Mouse (Mus musculus) MEL (cell line): ENCODE results near the gene Tmie. TPM values are rescaled to one million over a fixed set of nuclear protein-coding genes. Genes with fewer than 3 reads are reported as not detected.

Source experiments
- DNase-seq: peaks from one replicate; pipeline ENCODE4 v3.0.0; 2011; ENCODE audit warnings: low read depth, low spot score
- H3K27ac ChIP-seq: 2 replicates; pipeline ENCODE4 v1.5.1; 2012; ENCODE audit warnings: low read depth, mild to moderate bottlenecking, control low read depth, low read length, moderate library complexity; ENCODE audit not compliant: control insufficient read depth
- H3K27me3 ChIP-seq, 2 experiments: fragments of 150-350 bp in 1 of 2; sonication (generic) in 1 of 2; 2 replicates each; pipeline ENCODE4 v1.6.1; 2012; ENCODE audit warnings: low read length in 2 of 2, mild to moderate bottlenecking in 2 of 2, improper control_type of control experiment in 1 of 2, moderate library complexity in 1 of 2; ENCODE audit not compliant: insufficient read depth in 2 of 2, control insufficient read depth in 1 of 2
- H3K36me3 ChIP-seq, 2 experiments: 2 replicates each; pipeline ENCODE4 v1.6.1; 2012 to 2014; ENCODE audit warnings: low read length in 2 of 2, improper control_type of control experiment in 1 of 2, inconsistent platforms in 1 of 2, mild to moderate bottlenecking in 1 of 2; ENCODE audit not compliant: insufficient read depth in 2 of 2, control insufficient read depth in 1 of 2
- H3K4me1 ChIP-seq, 2 experiments: fragments of 150-350 bp in 1 of 2; sonication (generic) in 1 of 2; 2 replicates each; pipeline ENCODE4 v1.6.1; 2012; ENCODE audit warnings: low read length in 2 of 2, improper control_type of control experiment in 1 of 2, mild to moderate bottlenecking in 1 of 2; ENCODE audit not compliant: insufficient read depth in 2 of 2, control insufficient read depth in 1 of 2
- H3K4me3 ChIP-seq, 2 experiments: fragments of 150-350 bp in 1 of 2; sonication (generic) in 1 of 2; 2 replicates each; pipeline ENCODE4 v1.5.1; 2012; ENCODE audit warnings: low read depth in 2 of 2, low read length in 2 of 2, mild to moderate bottlenecking in 2 of 2, moderate library complexity in 2 of 2, control low read depth in 1 of 2, improper control_type of control experiment in 1 of 2; ENCODE audit not compliant: control insufficient read depth in 1 of 2, insufficient read depth in 1 of 2
- H3K79me2 ChIP-seq: 2 replicates; pipeline ENCODE4 v1.6.1; 2012; ENCODE audit warnings: mild to moderate bottlenecking, low read length, moderate library complexity; ENCODE audit not compliant: control insufficient read depth, poor library complexity, insufficient read depth
- H3K9ac ChIP-seq: 2 replicates; pipeline ENCODE4 v1.6.1; 2012; ENCODE audit warnings: low read depth, mild to moderate bottlenecking, control low read depth, low read length, moderate library complexity; ENCODE audit not compliant: control insufficient read depth, poor library complexity, severe bottlenecking
- H3K9me3 ChIP-seq: fragments of 150-350 bp; sonication (generic); replicated peaks from 2 replicates; pipeline ENCODE4 v1.6.1; 2012; ENCODE audit warnings: mild to moderate bottlenecking, low read length, improper control_type of control experiment, moderate library complexity; ENCODE audit not compliant: insufficient read depth
- BHLHE40 ChIP-seq: IDR thresholded peaks from 2 replicates; pipeline ENCODE4 v1.6.1; 2012; ENCODE audit warnings: low read depth, mild to moderate bottlenecking, inconsistent platforms, low read length, improper control_type of control experiment, borderline replicate concordance
- CHD1 ChIP-seq: IDR thresholded peaks from 2 replicates; pipeline ENCODE4 v1.6.1; 2012; ENCODE audit warnings: low read depth, mild to moderate bottlenecking, inconsistent platforms, low read length, improper control_type of control experiment
- CTCF ChIP-seq, 3 experiments: IDR thresholded peaks in 2 of 3; conservative IDR thresholded peaks in 1 of 3; 2 replicates each; pipeline ENCODE4 v1.5.1; 2011 to 2012; ENCODE audit warnings: low read length in 3 of 3, low read depth in 2 of 3, mild to moderate bottlenecking in 2 of 3, improper control_type of control experiment in 1 of 3, inconsistent platforms in 1 of 3, mixed read lengths in 1 of 3, moderate library complexity in 1 of 3; ENCODE audit not compliant: control insufficient read depth in 1 of 3, insufficient read depth in 1 of 3, poor library complexity in 1 of 3, severe bottlenecking in 1 of 3
- ELF1 ChIP-seq: IDR thresholded peaks from 2 replicates; pipeline ENCODE4 v1.6.1; 2014; ENCODE audit warnings: low read depth, mild to moderate bottlenecking, inconsistent platforms, low read length, improper control_type of control experiment, moderate library complexity
- GABPA ChIP-seq: IDR thresholded peaks from 2 replicates; pipeline ENCODE4 v1.6.1; 2012; ENCODE audit warnings: low read depth, mild to moderate bottlenecking, inconsistent platforms, low read length, improper control_type of control experiment, moderate library complexity
- JUND ChIP-seq: IDR thresholded peaks from 2 replicates; pipeline ENCODE4 v1.6.1; 2011; ENCODE audit warnings: low read depth, mild to moderate bottlenecking, improper control_type of control experiment, low read length
- KAT2A ChIP-seq: conservative IDR thresholded peaks from 2 replicates; pipeline ENCODE4 v1.6.1; 2012; ENCODE audit warnings: low read depth, low read length, improper control_type of control experiment, inconsistent platforms
- MAX ChIP-seq: IDR thresholded peaks from 2 replicates; pipeline ENCODE4 v1.6.1; 2011; ENCODE audit warnings: low read length, improper control_type of control experiment
- MAZ ChIP-seq: IDR thresholded peaks from 2 replicates; pipeline ENCODE4 v1.6.1; 2012; ENCODE audit warnings: low read depth, mild to moderate bottlenecking, inconsistent platforms, low read length, improper control_type of control experiment
- MYC ChIP-seq: IDR thresholded peaks from 2 replicates; pipeline ENCODE4 v1.6.1; 2011; ENCODE audit warnings: low read depth, mild to moderate bottlenecking, low read length, improper control_type of control experiment, moderate library complexity
- POLR2A ChIP-seq, 2 experiments: IDR thresholded peaks; 2 replicates each; pipeline ENCODE4 v1.6.1; 2011 to 2012; ENCODE audit warnings: low read length in 2 of 2, mild to moderate bottlenecking in 2 of 2, control low read depth in 1 of 2, improper control_type of control experiment in 1 of 2, low read depth in 1 of 2, moderate library complexity in 1 of 2; ENCODE audit not compliant: control insufficient read depth in 1 of 2, insufficient read depth in 1 of 2, poor library complexity in 1 of 2
- POLR2AphosphoS2 ChIP-seq: IDR thresholded peaks from 2 replicates; pipeline ENCODE4 v1.6.1; 2011; ENCODE audit warnings: low read length, improper control_type of control experiment
- POLR2AphosphoS5 ChIP-seq: IDR thresholded peaks from 2 replicates; pipeline ENCODE4 v1.6.1; 2012; ENCODE audit warnings: low read depth, borderline replicate concordance, mild to moderate bottlenecking, inconsistent platforms, low read length, moderate library complexity, mixed read lengths
- RAD21 ChIP-seq: IDR thresholded peaks from 2 replicates; pipeline ENCODE4 v1.6.1; 2011; ENCODE audit warnings: mild to moderate bottlenecking, low read depth, low read length, improper control_type of control experiment
- RCOR1 ChIP-seq: IDR thresholded peaks from 2 replicates; pipeline ENCODE4 v1.6.1; 2012; ENCODE audit warnings: low read depth, mild to moderate bottlenecking, inconsistent platforms, low read length, improper control_type of control experiment
- SIN3A ChIP-seq: IDR thresholded peaks from 2 replicates; pipeline ENCODE4 v1.6.1; 2012; ENCODE audit warnings: low read length, improper control_type of control experiment, inconsistent platforms
- SMC3 ChIP-seq: IDR thresholded peaks from 2 replicates; pipeline ENCODE4 v1.6.1; 2011; ENCODE audit warnings: low read depth, low read length, improper control_type of control experiment
- TBP ChIP-seq: IDR thresholded peaks from 2 replicates; pipeline ENCODE4 v1.8.0; 2011; ENCODE audit warnings: low read depth, low read length, improper control_type of control experiment
- UBTF ChIP-seq: IDR thresholded peaks from 2 replicates; pipeline ENCODE4 v1.6.1; 2012; ENCODE audit warnings: low read depth, mild to moderate bottlenecking, inconsistent platforms, low read length, improper control_type of control experiment, moderate library complexity, borderline replicate concordance; ENCODE audit not compliant: insufficient read depth
- USF2 ChIP-seq, 2 experiments: IDR thresholded peaks; 2 replicates each; pipeline ENCODE4 v1.6.1; 2011 to 2012; ENCODE audit warnings: improper control_type of control experiment in 2 of 2, low read length in 2 of 2, borderline replicate concordance in 1 of 2, inconsistent platforms in 1 of 2, low read depth in 1 of 2, mild to moderate bottlenecking in 1 of 2; ENCODE audit not compliant: insufficient read depth in 1 of 2
- ZC3H11A ChIP-seq: IDR thresholded peaks from 2 replicates; pipeline ENCODE4 v1.6.1; 2012; ENCODE audit warnings: low read depth, mild to moderate bottlenecking, inconsistent platforms, low read length, improper control_type of control experiment
- ZNF384 ChIP-seq: IDR thresholded peaks from 2 replicates; pipeline ENCODE4 v1.6.1; 2012; ENCODE audit warnings: low read depth, mild to moderate bottlenecking, inconsistent platforms, low read length, improper control_type of control experiment
- polyA plus RNA-seq, 2 experiments: library from polyadenylated mRNA; stranded (reverse) in 1 of 2; unstranded in 1 of 2; fragments of >175 nt in 1 of 2; fragments of >200 nt in 1 of 2; gene quantifications; 2 replicates each; pipeline versions ENCODE4 v1.2.1 to v1.2.4; 2012; ENCODE audit warnings: low replicate concordance in 2 of 2, low read depth in 1 of 2; ENCODE audit not compliant: insufficient read length in 2 of 2, insufficient read depth in 1 of 2, missing spikeins in 1 of 2
- total RNA-seq: library from RNA; depleted of rRNA; stranded (reverse); fragments of 300-350 nt; gene quantifications from 2 replicates; pipeline ENCODE4 v1.2.3, GENCODE M21; 2012

Gene Tmie
- total and polyA plus RNA-seq, 3 experiments = not detected

DNA sequence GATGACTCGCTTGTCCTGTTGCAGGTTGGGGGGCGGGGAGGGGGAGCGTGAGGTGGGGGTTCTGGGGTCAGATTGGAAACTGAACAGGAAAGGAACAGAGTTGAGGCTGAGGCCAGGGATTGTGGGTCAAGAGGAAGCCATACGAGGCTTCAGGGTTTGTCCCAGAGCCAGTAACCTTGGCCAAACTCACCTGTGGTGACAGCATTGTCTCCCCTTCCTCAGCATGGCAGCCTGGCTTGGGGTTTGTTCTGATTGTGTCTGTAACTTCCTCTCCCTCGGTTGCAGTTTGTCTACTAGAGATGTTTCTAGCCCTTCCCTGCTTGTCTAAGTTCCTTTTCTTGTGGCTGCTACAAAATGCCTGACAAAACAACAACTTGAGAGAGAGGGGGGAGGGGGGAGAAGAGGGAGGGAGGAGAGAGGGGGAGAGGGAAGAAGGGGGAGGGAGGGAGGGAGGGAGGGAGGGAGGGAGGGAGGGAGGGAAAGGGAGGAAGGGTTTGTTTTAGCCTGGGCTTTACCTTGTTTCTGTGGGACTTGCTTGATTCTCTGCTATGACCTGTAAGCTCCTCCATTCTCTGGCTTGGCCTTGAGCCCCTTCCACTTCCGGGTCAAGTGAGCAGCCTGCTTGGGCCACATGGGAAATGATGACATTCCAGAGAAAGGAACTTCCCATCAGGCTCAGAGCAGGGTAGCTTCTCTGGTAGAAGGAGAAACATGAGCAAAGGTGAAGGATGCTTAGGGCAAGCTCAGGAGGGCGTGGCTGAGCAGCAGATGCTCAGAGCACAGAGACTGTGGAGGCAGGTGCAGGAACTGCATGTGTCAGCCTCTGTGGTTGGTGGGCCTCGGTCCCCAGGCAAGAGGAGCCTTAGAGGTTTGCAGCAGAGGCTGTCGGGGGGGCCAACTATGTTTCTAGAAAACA, 7.7 kb upstream of the Tmie start:
- Histone ChIP-seq H3K9me3 (no peaks in the 10 kb centered on the region), H3K4me1 (no peaks in the 10 kb centered on the region), H3K36me3 (no peaks in the 10 kb centered on the region), H3K9ac (no peak overlapping the region), H3K79me2 (no peaks in the 10 kb centered on the region), H3K27me3 (no peaks in the 10 kb centered on the region), H3K27ac (no peak overlapping the region), H3K4me3 (no peak overlapping the region)
- no peak for DNase-seq
- TF ChIP-seq MAX (no peak), UBTF (no peak), CHD1 (no peak), ZNF384 (no peak), MYC (no peak), POLR2AphosphoS5 (no peak)

DNA sequence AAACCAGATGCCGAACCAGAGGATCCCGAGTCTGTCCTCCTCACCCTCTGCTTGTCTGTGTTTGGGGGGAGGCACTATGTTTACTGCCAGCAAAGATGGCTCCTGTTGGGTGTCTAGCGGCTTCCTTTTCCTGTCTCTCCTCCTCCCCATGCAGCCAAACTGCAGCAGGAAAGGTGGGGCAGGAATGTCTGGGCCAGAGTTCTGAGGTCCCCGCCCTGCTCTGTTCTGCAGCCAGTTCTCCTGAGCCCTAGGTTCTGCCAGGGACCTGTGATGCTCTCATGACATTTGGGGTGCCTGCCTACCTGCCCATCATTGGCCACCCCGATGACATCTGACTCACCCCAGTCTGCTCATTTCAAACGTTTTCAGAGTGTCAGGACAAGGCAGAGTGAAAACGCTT, 2.0 kb upstream of the Tmie start:
- Histone ChIP-seq H3K27ac (no peak overlapping the region), H3K36me3 (no peaks in the 10 kb centered on the region), H3K4me3 (no peak overlapping the region), H3K4me1 (no peaks in the 10 kb centered on the region), H3K27me3 (no peaks in the 10 kb centered on the region), H3K9ac (no peak overlapping the region), H3K79me2 (no peaks in the 10 kb centered on the region), H3K9me3 (no peaks in the 10 kb centered on the region)
- DNase-seq = no peak
- TF ChIP-seq MYC (no peak), ELF1 (no peak), KAT2A (no peak), GABPA (no peak), ZNF384 (no peak), USF2 (IDR thresholded peaks at IDR 0.05; ENCODE audit: borderline replicate concordance in 1 of 2, insufficient read depth in 1 of 2, low read depth in 1 of 2, low read length in 2 of 2) (no peak), RAD21 (no peak), POLR2AphosphoS2 (no peak), MAZ (no peak), BHLHE40 (no peak), POLR2A (IDR thresholded peaks at IDR 0.05; ENCODE audit: control insufficient read depth in 1 of 2, insufficient read depth in 1 of 2, low read depth in 1 of 2, low read length in 2 of 2, poor library complexity in 1 of 2) (no peak), RCOR1 (no peak), CHD1 (no peak), SMC3 (no peak), SIN3A (no peak), ZC3H11A (no peak), JUND (no peak), TBP (no peak), MAX (no peak), CTCF (IDR thresholded peaks at IDR 0.05 in 2 of 3, conservative IDR thresholded peaks at IDR 0.05 in 1 of 3; ENCODE audit: control insufficient read depth in 1 of 3, insufficient read depth in 1 of 3, low read depth in 2 of 3, low read length in 3 of 3, poor library complexity in 1 of 3, severe bottlenecking in 1 of 3) (no peak)
